Mouse (Mus musculus) bone marrow, adult 2 months (tissue): ENCODE results near the gene Atp6ap2. TPM values are rescaled to one million over a fixed set of nuclear protein-coding genes. Genes with fewer than 3 reads are reported as not detected.

ENCODE experiments used
- H3K27ac ChIP-seq: fragments of 200-500 bp; 2 replicates; pipeline ENCODE4 v1.5.1; 2012; ENCODE audit warnings: low read depth, mild to moderate bottlenecking, control low read depth, inconsistent platforms, low read length; ENCODE audit not compliant: control insufficient read depth, poor library complexity, insufficient read depth
- H3K4me1 ChIP-seq: fragments of 200-500 bp; 2 replicates; pipeline ENCODE4 v1.6.1; 2011; ENCODE audit warnings: low read length; ENCODE audit not compliant: control insufficient read depth, insufficient read depth
- H3K4me3 ChIP-seq: fragments of 200-500 bp; replicated peaks from 2 replicates; pipeline ENCODE3; 2011; ENCODE audit warnings: mild to moderate bottlenecking, low read depth, low read length, control low read depth; ENCODE audit not compliant: control insufficient read depth
- CTCF ChIP-seq: fragments of 200-500 bp; IDR thresholded peaks from 2 replicates; pipeline ENCODE4 v1.5.1; 2011; ENCODE audit warnings: low read length, control low read depth; ENCODE audit not compliant: control insufficient read depth, insufficient read depth
- POLR2A ChIP-seq: fragments of 200-500 bp; IDR thresholded peaks from 2 replicates; pipeline ENCODE4 v1.6.1; 2011; ENCODE audit warnings: low read depth, mild to moderate bottlenecking, control low read depth, low read length, borderline replicate concordance; ENCODE audit not compliant: control insufficient read depth
- WGBS: fragments of 180-500 bp; shearing (Covaris S2); methylation state at CpG from one replicate; pipeline ENCODE4 v1.1.7; 2018; 5-methylcytosine and 5-hydroxymethylcytosine counted together
- polyA plus RNA-seq: library from polyadenylated mRNA; stranded (reverse); fragments of >200 nt; gene quantifications from 2 replicates; pipeline ENCODE4 v1.2.4, GENCODE M21; 2011; ENCODE audit warnings: low replicate concordance; ENCODE audit not compliant: missing spikeins, insufficient read depth, insufficient read length

The Atp6ap2 gene
- polyA plus RNA-seq: 13.3 and 22.0 TPM in 2 replicates

- Histone ChIP-seq H3K4me3 (peak within 1 kb of the TSS; percentile 96), H3K4me1 (peaks cover 3% of the 10 kb centered on the region; the same call in 1 of the 2 replicates), H3K27ac (peak within 1 kb of the TSS; percentile 93)
- 14% methylated on average over 49 of the region's 49 CpGs for WGBS
- TF ChIP-seq POLR2A (peak; percentile 82), CTCF (no peak)
These were observed at the start of gene Atp6ap2 for GRCm38 (mm10) chrX:12587192-12587957. TSS of gene Atp6ap2 (plus strand) at chrX:12587801.

DNA sequence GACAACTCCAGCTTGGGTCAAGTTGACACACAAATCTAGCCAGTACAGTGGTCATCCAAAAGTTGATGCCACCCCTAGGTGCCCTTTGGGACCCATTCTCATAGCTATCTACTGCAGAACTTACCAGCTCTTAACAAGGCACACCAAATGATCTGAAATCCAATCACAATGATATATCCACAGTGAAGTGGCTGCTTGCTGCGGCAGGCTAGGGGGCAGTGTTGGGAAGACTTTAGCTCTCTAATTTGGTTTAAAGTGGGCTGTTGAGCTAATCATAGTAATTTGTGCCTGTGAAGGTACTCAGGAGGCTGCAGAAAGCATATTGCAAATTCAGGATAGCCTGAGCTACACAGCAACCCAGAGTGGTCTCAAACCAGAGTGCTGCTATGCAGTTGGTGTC is 43.2 kb upstream of the Atp6ap2 start:
- H3K4me1 ChIP-seq: no peaks in the 10 kb centered on the region; the same call in 1 of the 2 replicates
- no peak for TF ChIP-seq POLR2A
- TF ChIP-seq CTCF: 0 out of 2 replicates have a peak, but pooled peaks have one; percentile 14
- 85% methylated on average over 1 of the region's 1 CpGs for WGBS
- H3K4me3 ChIP-seq: no peak overlapping the region
- no peak overlapping the region for H3K27ac ChIP-seq

- Histone ChIP-seq H3K4me3 (no peak overlapping the region), H3K4me1 (no peaks in the 10 kb centered on the region), H3K27ac (no peak overlapping the region)
- TF ChIP-seq POLR2A (no peak), CTCF (no peak)
- 79% methylated on average over 7 of the region's 7 CpGs for WGBS
These were observed 30.5 kb upstream of the Atp6ap2 start for GRCm38 (mm10) chrX:12557086-12557485.

- Histone ChIP-seq H3K27ac (no peak overlapping the region), H3K4me1 (no peaks in the 10 kb centered on the region), H3K4me3 (no peak overlapping the region)
- TF ChIP-seq POLR2A (no peak), CTCF (no peak)
- WGBS: 48% methylated on average over 1 of the region's 1 CpGs
These were observed 16.2 kb upstream of the Atp6ap2 start for GRCm38 (mm10) chrX:12571407-12571806.

DNA sequence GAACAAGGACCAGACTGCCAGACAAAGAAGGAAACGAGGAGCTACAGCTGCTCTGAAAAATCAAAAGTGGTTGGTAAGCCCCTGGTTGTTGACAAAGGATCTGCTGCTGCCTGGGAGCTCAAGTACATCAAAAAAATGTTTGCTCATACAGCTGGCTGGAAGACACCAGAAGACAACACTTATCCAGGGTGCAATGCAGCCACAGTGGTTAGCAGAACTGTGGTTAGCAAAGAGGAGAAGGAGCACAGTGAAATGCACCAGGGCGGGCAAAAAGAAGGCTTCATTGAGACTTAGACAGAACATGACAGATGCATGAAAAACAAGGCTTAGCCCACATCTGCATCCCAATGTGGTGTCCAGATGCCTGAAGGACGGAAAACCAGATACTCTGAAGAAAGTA is 9.7 kb upstream of the Atp6ap2 start:
- Histone ChIP-seq H3K4me1 (no peaks in the 10 kb centered on the region), H3K4me3 (no peak overlapping the region), H3K27ac (no peak overlapping the region)
- no peak for TF ChIP-seq CTCF
- no peak for TF ChIP-seq POLR2A
- WGBS: 52% methylated on average over 3 of the region's 3 CpGs

GRCm38 (mm10) chrX:12578339-12578868 is 9.2 kb upstream of the Atp6ap2 start:
- TF ChIP-seq POLR2A: no peak
- no peak for TF ChIP-seq CTCF
- Histone ChIP-seq H3K4me3 (no peak overlapping the region), H3K27ac (no peak overlapping the region), H3K4me1 (no peaks in the 10 kb centered on the region)
- WGBS: 55% methylated on average over 2 of the region's 2 CpGs

DNA sequence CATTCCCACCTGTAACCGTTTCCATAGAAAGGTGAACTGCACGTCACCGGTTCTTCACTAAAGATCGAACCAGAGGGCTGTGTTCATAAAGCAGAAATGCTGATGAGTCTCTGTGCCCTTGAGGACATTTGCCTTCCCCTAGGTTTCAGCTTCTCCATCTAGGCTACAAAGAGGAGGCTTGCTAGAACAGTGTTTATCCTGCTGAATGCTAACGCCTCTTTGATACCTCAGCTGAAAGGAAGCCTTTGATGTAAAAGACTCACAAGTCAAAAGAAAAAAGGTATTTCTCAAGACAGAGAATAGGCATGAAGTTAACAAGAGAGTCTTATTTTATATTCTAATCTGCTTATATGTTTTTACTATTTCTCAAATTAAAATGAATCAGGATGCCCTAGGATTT is 4.3 kb upstream of the Atp6ap2 start:
- 91% methylated on average over 5 of the region's 5 CpGs for WGBS
- H3K4me1 ChIP-seq: no peaks in the 10 kb centered on the region
- no peak overlapping the region for H3K27ac ChIP-seq
- TF ChIP-seq POLR2A (no peak), CTCF (no peak)
- H3K4me3 ChIP-seq: no peak overlapping the region

DNA sequence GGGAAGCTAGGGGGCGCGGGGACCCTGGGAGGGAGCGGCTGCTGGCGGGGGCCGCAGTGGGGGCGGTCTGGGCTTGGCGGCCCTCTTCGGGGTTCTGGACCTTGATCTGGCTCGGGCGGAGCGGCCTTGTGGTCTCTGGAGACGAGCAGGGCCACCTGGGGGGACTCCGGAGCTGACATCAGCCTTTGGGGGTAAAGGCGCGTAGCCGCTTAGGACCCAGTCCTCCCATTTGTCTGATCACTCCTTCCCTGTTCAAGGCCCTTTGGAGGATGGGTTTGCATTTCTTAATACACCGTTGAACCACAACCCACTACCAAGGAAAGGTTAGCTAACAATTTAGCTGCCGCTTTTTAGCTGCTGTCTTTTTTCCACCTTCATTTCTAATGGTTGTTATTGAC is 356 bp downstream of the Atp6ap2 start:
- no peak for TF ChIP-seq CTCF
- TF ChIP-seq POLR2A: no peak
- 16% methylated on average over 17 of the region's 18 CpGs for WGBS
- peak overlapping the region; percentile 93 for H3K27ac ChIP-seq
- peak overlapping the region; percentile 96 for H3K4me3 ChIP-seq
- H3K4me1 ChIP-seq: peaks cover 3% of the 10 kb centered on the region; the same call in 1 of the 2 replicates
